Mouse (Mus musculus) embryo, embryonic 10 days (tissue): ENCODE measurements around the gene A430005L14Rik.

Experiments
- DNase-seq: peaks from one replicate; pipeline ENCODE4 v3.0.0-alpha.2; 2015; ENCODE audit warnings: low spot score

Gene A430005L14Rik

GRCm38 (mm10) chr4:153956569-153957405 lies at the start of gene A430005L14Rik:
A430005L14Rik (plus strand) TSS chr4:153957237.
- peak; percentile 97 for DNase-seq

DNA sequence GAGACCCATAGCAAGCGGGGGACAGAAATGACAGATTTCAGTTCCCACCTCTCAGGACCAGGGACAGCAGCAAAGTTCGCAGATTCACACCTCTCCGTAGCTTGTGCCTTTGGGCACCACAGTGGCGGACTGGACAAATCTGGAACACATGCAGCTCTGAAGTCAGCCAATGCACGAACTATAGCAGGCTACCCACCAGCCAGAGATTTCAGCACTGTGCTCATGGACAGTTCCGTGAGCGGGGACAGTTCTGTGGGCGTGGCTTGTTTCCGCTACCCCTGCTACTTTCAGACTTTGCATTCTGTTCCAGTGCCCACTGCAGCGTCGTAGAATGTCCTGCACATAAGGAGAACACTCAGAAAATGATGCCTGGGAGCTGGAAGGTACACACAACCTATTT lies 49.5 kb upstream of the A430005L14Rik start:
- DNase-seq = peak; percentile 86

DNA sequence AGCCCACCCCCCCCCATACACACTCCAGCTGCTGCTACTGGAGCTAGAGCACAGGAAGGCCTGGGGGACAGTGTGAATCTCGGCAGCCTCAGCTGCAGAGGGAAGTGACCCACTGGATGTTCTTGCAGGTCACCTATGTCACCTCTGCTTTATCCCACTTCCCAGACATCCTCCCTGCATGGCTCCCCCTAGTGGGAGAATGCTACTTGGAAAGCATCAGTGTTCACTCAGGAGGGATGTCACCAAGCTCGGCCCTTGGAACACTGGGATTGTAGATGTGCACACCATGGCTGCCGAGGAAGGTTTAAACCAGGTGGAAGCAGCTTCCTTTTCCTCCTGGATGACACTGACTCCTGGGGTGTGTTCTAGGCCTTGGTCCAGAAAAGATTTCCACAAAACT lies 43.4 kb upstream of the A430005L14Rik start:
- no peak for DNase-seq

DNA sequence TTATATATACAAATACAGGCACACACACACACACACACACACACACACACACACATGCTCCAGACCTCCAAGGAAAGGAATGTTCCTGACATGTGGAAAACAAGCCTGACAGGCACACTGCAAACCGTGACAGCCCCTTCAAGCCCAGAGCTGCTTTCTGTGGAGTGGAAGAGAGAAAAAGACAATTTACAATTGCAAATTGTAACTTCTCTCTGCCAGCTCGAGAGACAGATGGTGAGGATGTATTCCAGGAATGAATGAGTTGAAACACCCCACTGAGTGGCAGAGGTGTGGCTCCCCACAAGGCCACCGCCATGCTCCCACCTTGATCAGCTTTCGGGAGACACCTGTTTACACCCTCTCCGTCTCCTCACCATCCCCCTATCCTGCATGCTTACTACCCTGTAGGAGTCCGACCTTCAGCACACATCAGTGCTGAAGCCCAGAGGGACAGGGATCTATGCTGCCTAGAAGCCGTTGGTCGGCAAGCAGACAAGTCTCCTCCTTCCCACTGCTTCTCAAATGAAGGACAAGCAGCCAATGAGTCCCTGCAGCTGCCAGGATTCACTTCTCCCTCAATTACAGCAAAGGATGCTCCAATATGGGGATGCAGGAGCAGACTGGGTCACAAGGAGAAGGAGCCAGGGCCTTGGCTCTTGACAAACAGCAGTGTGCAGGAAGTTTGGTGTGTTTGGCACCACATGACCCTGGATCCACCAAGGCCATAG lies 39.1 kb upstream of the A430005L14Rik start:
- DNase-seq = no peak

DNA sequence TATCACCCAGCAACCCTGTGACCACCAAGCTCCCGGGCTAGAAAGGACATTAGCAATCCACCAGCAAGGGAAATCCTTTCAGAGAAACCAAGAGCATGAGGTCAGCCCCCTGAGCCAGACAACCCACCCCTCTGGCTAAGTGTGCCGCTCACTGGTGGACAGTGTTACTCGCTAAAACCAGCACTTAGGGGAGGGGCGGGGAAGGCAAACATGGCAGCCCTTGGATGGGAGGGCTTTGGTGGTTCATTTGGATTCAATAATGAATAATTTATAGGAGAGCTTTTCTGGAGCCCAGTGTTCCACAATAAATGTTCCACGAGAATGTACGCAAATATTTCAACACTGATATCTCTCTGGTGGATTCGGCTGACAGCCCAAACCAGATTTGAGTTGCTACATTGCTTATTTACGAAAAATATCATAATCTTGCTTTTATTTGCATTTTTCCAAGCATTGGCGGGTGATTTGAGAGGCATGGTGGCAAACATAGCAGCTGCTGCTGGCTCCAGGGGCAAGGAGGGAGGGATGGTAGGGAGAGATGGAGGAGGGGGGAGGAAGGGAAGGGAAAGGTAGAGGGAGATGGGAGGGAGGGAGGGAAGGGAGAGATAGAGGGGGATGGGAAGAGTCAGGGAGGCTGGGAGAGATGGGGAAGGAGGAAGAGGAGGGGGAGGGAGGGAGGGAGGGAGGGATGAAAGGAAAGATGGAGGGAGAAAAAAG lies 36.4 kb upstream of the A430005L14Rik start:
- no peak for DNase-seq

DNA sequence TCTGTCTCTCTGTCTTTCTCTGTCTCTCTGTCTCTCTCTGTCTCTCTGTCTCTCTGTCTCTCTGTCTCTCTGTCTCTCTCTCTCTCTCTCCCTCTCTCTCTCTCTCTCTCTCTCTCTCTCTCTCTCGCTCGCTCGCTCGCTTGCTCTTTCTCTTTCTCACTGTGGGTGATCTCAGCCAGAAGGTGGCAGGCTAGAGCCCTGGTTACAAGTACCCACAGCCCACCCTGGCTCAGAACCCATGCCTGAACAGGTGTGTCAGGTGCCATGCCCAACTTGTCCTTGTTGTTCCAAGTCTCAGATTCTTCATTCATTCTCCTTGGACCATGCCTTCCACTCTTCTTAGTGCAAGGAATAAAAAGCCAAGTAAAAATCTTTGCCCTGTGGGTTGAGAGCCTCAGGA lies 34.9 kb upstream of the A430005L14Rik start:
- DNase-seq = peak; percentile 23

DNA sequence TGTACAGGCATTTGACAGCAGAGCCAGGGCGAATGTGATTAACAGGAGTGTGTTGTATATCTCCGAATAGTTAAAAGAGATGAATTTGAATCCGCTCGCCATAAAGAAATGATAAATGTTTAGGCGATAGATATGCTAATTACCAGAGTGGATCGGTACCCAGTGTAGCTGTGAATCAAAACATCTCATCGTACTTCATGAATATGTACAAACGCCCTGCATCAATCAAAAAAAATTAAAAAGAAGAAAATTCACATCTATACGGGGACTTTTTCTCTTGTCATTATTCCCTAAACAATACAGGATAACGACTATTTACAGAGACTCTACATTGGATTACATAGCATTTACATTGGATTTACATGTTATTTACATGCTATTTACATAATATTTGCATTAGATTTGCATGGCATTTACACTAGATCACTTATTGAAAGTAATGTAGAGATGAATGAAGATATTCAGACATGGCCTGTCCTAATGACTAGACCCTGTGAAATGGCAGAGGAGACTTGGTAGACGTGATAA lies 28.2 kb upstream of the A430005L14Rik start:
- DNase-seq = no peak

- no peak for DNase-seq
These were observed 27.6 kb upstream of the A430005L14Rik start for GRCm38 (mm10) chr4:153929425-153929824.

GRCm38 (mm10) chr4:153929921-153930320 lies 27.1 kb upstream of the A430005L14Rik start:
- no peak for DNase-seq

DNA sequence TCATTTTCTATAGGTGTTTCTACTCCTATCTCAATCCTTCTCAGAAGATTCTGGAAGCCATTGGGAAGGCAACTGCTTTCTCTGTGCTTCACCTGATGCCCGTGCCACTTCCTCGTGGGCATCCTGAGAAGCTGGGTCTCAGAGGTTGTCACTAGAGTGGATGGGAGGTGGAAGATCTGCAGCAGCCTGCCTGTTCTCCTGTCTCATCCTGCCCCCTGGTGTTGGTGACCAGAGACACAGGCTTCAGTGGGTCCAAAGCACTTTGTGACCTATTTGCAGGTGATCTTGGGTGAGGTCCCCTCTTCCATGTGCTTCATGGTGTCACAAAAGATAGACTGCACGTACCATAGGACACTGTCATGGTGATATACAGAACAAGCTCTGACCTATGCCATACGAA lies 13.8 kb upstream of the A430005L14Rik start:
- DNase-seq = peak; percentile 55

- DNase-seq = no peak
These were observed 12.8 kb upstream of the A430005L14Rik start for GRCm38 (mm10) chr4:153944261-153944660.

DNA sequence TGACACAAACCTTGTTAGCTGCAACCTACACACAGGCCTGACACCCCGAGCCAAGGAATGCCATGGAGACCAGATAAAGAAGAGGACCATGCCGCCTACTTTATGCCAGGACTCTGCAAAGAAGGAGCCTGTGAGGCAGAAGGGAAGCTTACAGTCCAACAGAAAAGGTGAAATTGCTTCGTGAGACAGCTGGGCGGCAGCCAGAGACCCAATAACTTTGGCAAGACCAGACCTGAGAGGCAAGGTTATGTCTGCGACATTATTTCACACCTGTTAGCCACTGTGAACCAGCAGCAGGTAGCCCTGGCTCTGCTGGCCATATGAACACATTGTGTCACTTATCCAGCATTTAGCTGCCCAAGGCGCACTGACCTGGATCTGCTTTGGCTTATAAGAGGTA lies 11.3 kb upstream of the A430005L14Rik start:
- no peak for DNase-seq

GRCm38 (mm10) chr4:153950372-153950771 lies 6.7 kb upstream of the A430005L14Rik start:
- DNase-seq = no peak

- no peak for DNase-seq
These were observed 5.9 kb upstream of the A430005L14Rik start for GRCm38 (mm10) chr4:153951150-153951549.

DNA sequence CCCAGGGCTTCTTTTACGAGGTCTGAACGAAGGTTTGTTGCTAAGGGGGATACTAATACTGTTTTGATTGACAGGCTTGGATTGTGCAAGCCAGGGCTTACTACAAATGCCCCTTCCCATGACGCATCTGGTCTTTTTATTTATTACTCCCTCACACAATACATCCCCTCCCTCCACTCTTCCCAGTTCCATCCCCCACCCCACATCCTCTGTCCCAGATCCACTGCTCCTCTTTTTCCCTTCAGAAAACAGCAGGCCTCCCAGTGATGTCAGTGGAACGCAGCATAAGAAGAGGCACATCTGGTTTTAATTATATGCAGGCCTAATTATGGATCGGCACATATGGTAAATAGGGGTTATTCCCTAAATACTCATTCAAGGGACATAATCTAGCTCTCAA lies 5.3 kb upstream of the A430005L14Rik start:
- DNase-seq = no peak

GRCm38 (mm10) chr4:153955651-153956050 lies 1.4 kb upstream of the A430005L14Rik start:
- no peak for DNase-seq

- peak; percentile 50 for DNase-seq
These were observed 610 bp downstream of the A430005L14Rik start for GRCm38 (mm10) chr4:153957444-153958250.

DNA sequence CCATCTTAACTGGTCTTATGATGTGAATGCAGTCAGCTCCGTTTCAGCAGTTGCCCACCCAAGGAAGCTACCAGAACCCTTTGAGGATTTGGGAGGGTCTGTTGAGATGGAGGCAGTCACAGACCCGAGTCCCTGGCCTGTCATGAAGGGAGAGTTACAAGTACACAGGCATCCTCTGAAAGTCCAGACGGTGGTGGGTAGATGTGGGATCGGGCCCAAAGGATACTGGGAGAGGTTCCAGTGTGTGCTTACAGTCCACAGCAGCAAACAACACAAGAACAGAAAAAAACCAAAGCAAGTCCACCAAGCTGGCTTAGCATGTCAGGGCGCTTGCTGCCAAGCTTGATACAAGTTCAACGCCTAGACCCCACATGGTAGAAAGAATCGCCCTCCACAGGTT lies 5.6 kb downstream of the A430005L14Rik start:
- no peak for DNase-seq

- no peak for DNase-seq
These were observed 9.6 kb downstream of the A430005L14Rik start for GRCm38 (mm10) chr4:153966651-153967050.

GRCm38 (mm10) chr4:153967556-153967955 lies 10.5 kb downstream of the A430005L14Rik start:
- no peak for DNase-seq

GRCm38 (mm10) chr4:153968063-153968462 lies 11.0 kb downstream of the A430005L14Rik start:
- DNase-seq = no peak
